Comparison of ENCODE assay signal across 16 mouse cellular contexts in genomic region chr1:52849422-52849821, GRCm38 (mm10).
"Had no signal": no experiment of that assay in that cellular context is flagged by ENCODE, and none has a peak within 500 bp of the region (broad histone marks: within the 10 kb centered on the region; RNA-seq: fewer than 3 reads in every experiment).

No protein-coding gene starts in this region.

- H3K4me3 ChIP-seq: lung, embryonic 15.5 days; megakaryocyte, embryonic 14.5 days; midbrain, embryonic 13.5 days; midbrain, embryonic 15.5 days; neural tube, embryonic 12.5 days; stomach, embryonic 15.5 days had no signal

- H3K27ac ChIP-seq: lung, embryonic 15.5 days; macrophage; midbrain, embryonic 13.5 days; midbrain, embryonic 15.5 days; neural tube, embryonic 12.5 days; stomach, embryonic 15.5 days; stomach, postnatal 0 days had no signal

- H3K9ac ChIP-seq: lung, embryonic 15.5 days; midbrain, embryonic 13.5 days; midbrain, embryonic 15.5 days; neural tube, embryonic 12.5 days; stomach, embryonic 15.5 days had no signal

- H3K4me2 ChIP-seq: lung, embryonic 15.5 days; midbrain, embryonic 11.5 days; midbrain, embryonic 13.5 days; midbrain, embryonic 15.5 days; neural tube, embryonic 12.5 days; stomach, embryonic 15.5 days had no signal

- H3K4me1 ChIP-seq: stomach, embryonic 15.5 days had no signal

- ATAC-seq: lung, postnatal 0 days; midbrain, embryonic 13.5 days; midbrain, embryonic 15.5 days had no signal

- H3K9me3 ChIP-seq: lung, embryonic 15.5 days; megakaryocyte, embryonic 14.5 days; midbrain, embryonic 13.5 days; midbrain, embryonic 15.5 days; neural tube, embryonic 12.5 days; stomach, embryonic 15.5 days had no signal

- DNase-seq: lung, adult 2 months; lung, postnatal 14 days; lung, postnatal 36 days; right cerebral cortex, postnatal 14 days; thymus, adult 2 months; thymus, postnatal 36 days had no signal

- H3K27me3 ChIP-seq: lung, embryonic 15.5 days; megakaryocyte, embryonic 14.5 days; midbrain, embryonic 13.5 days; midbrain, embryonic 15.5 days; neural tube, embryonic 12.5 days; stomach, embryonic 15.5 days had no signal

- H3K36me3 ChIP-seq: lung, embryonic 15.5 days; midbrain, embryonic 13.5 days; midbrain, embryonic 15.5 days; neural tube, embryonic 12.5 days; stomach, embryonic 15.5 days had no signal
